Mouse (Mus musculus): ENCODE data around the gene Camk1d. TPM values are rescaled to one million over a fixed set of nuclear protein-coding genes. Genes with fewer than 3 reads are reported as not detected.

Gene Camk1d
- total and polyA plus RNA-seq, 3 experiments, result 2.6 to 10.8 (median 6.8) TPM

DNA sequence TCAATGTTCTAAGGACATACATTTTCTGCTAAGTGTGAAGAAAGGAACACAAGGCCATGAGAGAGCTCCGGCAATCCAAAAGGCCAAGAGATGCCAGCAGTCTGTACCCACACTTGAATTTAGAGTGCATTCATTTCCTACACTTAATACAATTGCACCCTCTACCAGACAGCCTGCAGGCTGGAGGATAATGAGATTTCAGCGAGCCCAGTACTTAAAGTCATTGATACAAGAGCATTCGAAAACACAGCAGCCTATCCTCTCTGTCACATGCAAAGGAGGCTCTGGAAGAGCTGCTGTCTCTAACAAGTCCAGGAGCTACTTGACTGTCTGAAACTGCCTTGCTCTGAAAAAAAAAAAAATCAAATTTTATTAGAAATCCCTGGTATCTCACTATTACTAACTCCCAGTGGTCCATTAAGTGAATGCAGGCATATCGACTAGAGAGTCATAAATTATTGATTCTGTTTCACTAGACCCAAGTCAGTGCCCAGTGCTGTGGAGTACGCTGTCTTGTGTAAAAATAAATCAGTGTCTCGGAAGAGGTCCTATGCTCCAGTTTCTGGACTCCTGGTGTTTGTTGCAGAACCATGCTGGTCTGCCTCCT is 336.1 kb downstream of the Camk1d start:
- H3K4me3 ChIP-seq (ENCODE audit: low read depth, low read length), result no peak overlapping the region
- TF ChIP-seq TAL1 (conservative IDR thresholded peaks at IDR 0.05; ENCODE audit: low read depth, low read length) (no peak), GATA1 (IDR thresholded peaks at IDR 0.05; ENCODE audit: borderline replicate concordance, low read length) (no peak), GATA2 (IDR thresholded peaks at IDR 0.05; ENCODE audit: borderline replicate concordance, low read depth, low read length) (no peak), POLR2AphosphoS5 (IDR thresholded peaks at IDR 0.05; ENCODE audit: insufficient replicate concordance, low read depth, low read length) (no peak), CTCF (IDR thresholded peaks at IDR 0.05; ENCODE audit: low read depth, low read length) (no peak)
- H3K9me3 ChIP-seq (replicated peaks), result no peaks in the 10 kb centered on the region
- peaks cover 2% of the 10 kb centered on the region; the same call in 1 of the 2 replicates for H3K27me3 ChIP-seq (ENCODE audit: insufficient read depth, low read length)
- no peak for DNase-seq (ENCODE audit: low spot score)
- ATAC-seq (ENCODE audit: extremely low read depth, insufficient number of reproducible peaks, low FRiP score, poor library complexity, severe bottlenecking), result no peak
- H3K4me1 ChIP-seq (ENCODE audit: insufficient read depth, low read depth, low read length), result no peaks in the 10 kb centered on the region
- no peaks in the 10 kb centered on the region for H3K36me3 ChIP-seq (replicated peaks)

DNA sequence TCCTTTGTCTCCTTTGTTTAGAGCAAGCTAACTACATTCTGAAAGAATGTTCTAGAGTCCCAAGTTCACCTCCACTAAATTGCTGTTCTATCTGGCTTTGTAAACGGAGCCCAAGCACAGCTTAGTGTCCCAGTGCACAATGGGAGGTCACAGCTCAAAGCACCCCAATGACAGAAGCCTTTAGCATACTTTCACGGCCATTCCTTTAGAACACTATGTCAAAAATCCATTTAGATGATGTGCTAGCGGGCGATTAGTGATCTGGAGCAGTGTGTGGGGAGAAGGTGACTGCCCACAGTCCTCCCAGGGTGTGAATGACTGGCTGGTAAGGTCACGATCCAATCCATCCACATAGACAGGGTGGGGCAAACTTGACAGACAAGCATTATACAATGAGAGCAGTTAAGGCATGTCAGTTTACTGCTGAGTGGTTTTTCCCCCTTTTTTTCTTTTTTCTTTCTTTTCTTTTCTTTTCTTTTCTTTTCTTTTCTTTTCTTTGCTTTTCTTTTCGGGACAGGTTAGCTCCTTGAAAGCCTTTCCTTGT is 341.4 kb downstream of the Camk1d start:
- Histone ChIP-seq H3K27me3 (ENCODE audit: insufficient read depth, low read length) (no peaks in the 10 kb centered on the region), H3K4me1 (ENCODE audit: insufficient read depth, low read depth, low read length) (no peaks in the 10 kb centered on the region), H3K36me3 (replicated peaks) (no peaks in the 10 kb centered on the region), H3K4me3 (ENCODE audit: low read depth, low read length) (no peak overlapping the region), H3K9me3 (replicated peaks) (no peaks in the 10 kb centered on the region)
- no peak for DNase-seq (ENCODE audit: low spot score)
- TF ChIP-seq GATA1 (IDR thresholded peaks at IDR 0.05; ENCODE audit: borderline replicate concordance, low read length), result no peak
- no peak for TF ChIP-seq POLR2AphosphoS5 (IDR thresholded peaks at IDR 0.05; ENCODE audit: insufficient replicate concordance, low read depth, low read length)
- TF ChIP-seq CTCF (IDR thresholded peaks at IDR 0.05; ENCODE audit: low read depth, low read length), result no peak
- TF ChIP-seq GATA2 (IDR thresholded peaks at IDR 0.05; ENCODE audit: borderline replicate concordance, low read depth, low read length), result no peak
- TF ChIP-seq TAL1 (conservative IDR thresholded peaks at IDR 0.05; ENCODE audit: low read depth, low read length), result no peak
- no peak for ATAC-seq (ENCODE audit: extremely low read depth, insufficient number of reproducible peaks, low FRiP score, poor library complexity, severe bottlenecking)

DNA sequence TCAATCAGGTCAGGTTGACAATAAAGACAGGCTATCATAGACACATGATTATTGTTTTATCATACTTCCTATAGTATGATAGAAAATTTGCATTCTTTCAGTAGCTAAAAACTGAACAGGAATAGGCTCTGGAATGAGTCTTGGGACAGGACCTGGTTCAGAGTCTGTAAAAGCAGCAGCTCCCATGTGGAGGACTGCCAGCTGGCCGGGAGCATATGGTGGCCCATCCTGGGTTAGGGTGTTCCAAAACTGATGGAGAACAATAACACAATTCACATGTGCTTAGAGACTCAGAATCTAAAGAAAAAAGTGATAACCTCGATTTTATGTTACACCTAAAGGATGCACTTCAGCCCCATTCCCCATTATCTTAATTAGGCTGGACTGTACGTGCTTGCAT is 343.0 kb downstream of the Camk1d start:
- H3K9me3 ChIP-seq (replicated peaks), result no peaks in the 10 kb centered on the region
- no peak for ATAC-seq (ENCODE audit: extremely low read depth, insufficient number of reproducible peaks, low FRiP score, poor library complexity, severe bottlenecking)
- H3K4me3 ChIP-seq (ENCODE audit: low read depth, low read length), result no peak overlapping the region
- DNase-seq (ENCODE audit: low spot score), result no peak
- TF ChIP-seq TAL1 (conservative IDR thresholded peaks at IDR 0.05; ENCODE audit: low read depth, low read length), result no peak
- TF ChIP-seq CTCF (IDR thresholded peaks at IDR 0.05; ENCODE audit: low read depth, low read length), result no peak
- no peak for TF ChIP-seq POLR2AphosphoS5 (IDR thresholded peaks at IDR 0.05; ENCODE audit: insufficient replicate concordance, low read depth, low read length)
- TF ChIP-seq GATA2 (IDR thresholded peaks at IDR 0.05; ENCODE audit: borderline replicate concordance, low read depth, low read length), result no peak
- TF ChIP-seq GATA1 (IDR thresholded peaks at IDR 0.05; ENCODE audit: borderline replicate concordance, low read length), result no peak
- H3K36me3 ChIP-seq (replicated peaks), result no peaks in the 10 kb centered on the region
- no peaks in the 10 kb centered on the region for H3K4me1 ChIP-seq (ENCODE audit: insufficient read depth, low read depth, low read length)
- H3K27me3 ChIP-seq (ENCODE audit: insufficient read depth, low read length), result no peaks in the 10 kb centered on the region

DNA sequence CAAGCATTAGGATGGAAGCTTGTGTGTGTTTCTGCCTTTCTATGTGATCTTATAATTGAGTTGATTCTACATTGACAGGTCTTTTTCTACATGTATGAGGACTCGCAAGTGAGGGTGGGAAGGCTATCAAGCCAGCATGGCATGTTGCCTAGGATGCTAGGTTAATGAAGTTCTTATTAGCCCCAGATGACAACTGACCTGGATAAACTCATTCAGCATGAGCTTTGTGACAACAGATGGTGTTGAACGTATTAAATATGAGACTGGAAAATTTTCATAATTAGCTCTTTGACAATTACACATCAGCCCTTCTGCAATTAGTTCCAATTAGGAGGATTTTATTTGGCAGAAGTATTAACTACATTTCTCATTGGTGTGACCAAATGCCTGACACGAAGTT is 343.7 kb downstream of the Camk1d start:
- ATAC-seq (ENCODE audit: extremely low read depth, insufficient number of reproducible peaks, low FRiP score, poor library complexity, severe bottlenecking), result no peak
- Histone ChIP-seq H3K9me3 (replicated peaks) (no peaks in the 10 kb centered on the region), H3K27me3 (ENCODE audit: insufficient read depth, low read length) (no peaks in the 10 kb centered on the region), H3K36me3 (replicated peaks) (no peaks in the 10 kb centered on the region), H3K4me3 (ENCODE audit: low read depth, low read length) (no peak overlapping the region), H3K4me1 (ENCODE audit: insufficient read depth, low read depth, low read length) (no peaks in the 10 kb centered on the region)
- no peak for TF ChIP-seq GATA2 (IDR thresholded peaks at IDR 0.05; ENCODE audit: borderline replicate concordance, low read depth, low read length)
- TF ChIP-seq TAL1 (conservative IDR thresholded peaks at IDR 0.05; ENCODE audit: low read depth, low read length), result no peak
- no peak for TF ChIP-seq GATA1 (IDR thresholded peaks at IDR 0.05; ENCODE audit: borderline replicate concordance, low read length)
- TF ChIP-seq CTCF (IDR thresholded peaks at IDR 0.05; ENCODE audit: low read depth, low read length), result no peak
- TF ChIP-seq POLR2AphosphoS5 (IDR thresholded peaks at IDR 0.05; ENCODE audit: insufficient replicate concordance, low read depth, low read length), result no peak
- DNase-seq (ENCODE audit: low spot score), result no peak

DNA sequence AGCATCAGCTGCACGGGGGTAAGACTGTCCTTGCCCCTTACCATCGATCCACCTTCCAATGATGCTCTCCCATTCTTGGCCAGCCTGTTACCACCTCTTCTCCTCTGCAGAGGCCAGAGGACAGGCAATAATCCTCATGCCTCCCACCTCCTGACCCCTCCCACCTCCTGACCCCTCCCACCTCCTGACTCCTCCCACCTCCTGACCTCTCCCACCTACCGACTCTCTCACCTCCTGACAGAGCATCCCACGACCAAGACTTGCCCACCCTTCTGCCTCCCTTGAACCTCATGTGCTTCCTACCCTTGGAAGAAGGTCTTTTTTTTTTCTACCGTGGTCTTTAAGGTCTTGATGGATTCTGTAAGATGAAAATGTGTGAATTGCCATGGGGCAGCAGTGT is 350.5 kb downstream of the Camk1d start:
- no peak for ATAC-seq (ENCODE audit: extremely low read depth, insufficient number of reproducible peaks, low FRiP score, poor library complexity, severe bottlenecking)
- TF ChIP-seq POLR2AphosphoS5 (IDR thresholded peaks at IDR 0.05; ENCODE audit: insufficient replicate concordance, low read depth, low read length) (no peak), GATA1 (IDR thresholded peaks at IDR 0.05; ENCODE audit: borderline replicate concordance, low read length) (no peak), CTCF (IDR thresholded peaks at IDR 0.05; ENCODE audit: low read depth, low read length) (no peak), GATA2 (IDR thresholded peaks at IDR 0.05; ENCODE audit: borderline replicate concordance, low read depth, low read length) (no peak)
- no peak overlapping the region for H3K4me3 ChIP-seq (ENCODE audit: low read depth, low read length)

GRCm38 (mm10) chr2:5358049-5358448 is 356.3 kb downstream of the Camk1d start:
- TF ChIP-seq POLR2AphosphoS5 (IDR thresholded peaks at IDR 0.05; ENCODE audit: insufficient replicate concordance, low read depth, low read length) (no peak), GATA2 (IDR thresholded peaks at IDR 0.05; ENCODE audit: borderline replicate concordance, low read depth, low read length) (no peak), GATA1 (IDR thresholded peaks at IDR 0.05; ENCODE audit: borderline replicate concordance, low read length) (no peak), CTCF (IDR thresholded peaks at IDR 0.05; ENCODE audit: low read depth, low read length) (no peak), TAL1 (conservative IDR thresholded peaks at IDR 0.05; ENCODE audit: low read depth, low read length) (no peak)
- no peaks in the 10 kb centered on the region for H3K4me1 ChIP-seq (ENCODE audit: insufficient read depth, low read depth, low read length)
- H3K4me3 ChIP-seq (ENCODE audit: low read depth, low read length), result no peak overlapping the region
- H3K36me3 ChIP-seq (replicated peaks), result no peaks in the 10 kb centered on the region
- DNase-seq (ENCODE audit: low spot score), result no peak
- ATAC-seq (ENCODE audit: extremely low read depth, insufficient number of reproducible peaks, low FRiP score, poor library complexity, severe bottlenecking), result no peak
- no peaks in the 10 kb centered on the region for H3K27me3 ChIP-seq (ENCODE audit: insufficient read depth, low read length)
- H3K9me3 ChIP-seq (replicated peaks), result no peaks in the 10 kb centered on the region

More for the DNA sequence above, 350.5 kb downstream of the Camk1d start:
- H3K27me3 ChIP-seq (ENCODE audit: insufficient read depth, low read length), result no peaks in the 10 kb centered on the region
- H3K36me3 ChIP-seq (replicated peaks), result no peaks in the 10 kb centered on the region
- DNase-seq (ENCODE audit: low spot score), result no peak
- no peaks in the 10 kb centered on the region for H3K9me3 ChIP-seq (replicated peaks)
- no peaks in the 10 kb centered on the region for H3K4me1 ChIP-seq (ENCODE audit: insufficient read depth, low read depth, low read length)
